Mouse (Mus musculus) liver, embryonic 12.5 days (tissue): ENCODE measurements at regions not wholly inside any gene's neighbourhood (a gene's known extent, or its start where the extent isn't known, plus 50 kb on each side); places are given as distances from the start of the nearest gene placed in this dataset.

Source experiments
- ATAC-seq: fragments of 200-750 bp; cut with Nextera tagmentation; 2 replicates; pipeline ENCODE4 v1.8.0; 2017; ENCODE audit warnings: moderate number of reproducible peaks, mild to moderate bottlenecking, moderate library complexity
- H3K27ac ChIP-seq: fragments of 300-500 bp; sonication (generic); 2 replicates; pipeline ENCODE4 v1.5.1; 2016; ENCODE audit warnings: mild to moderate bottlenecking
- H3K27me3 ChIP-seq: fragments of 300-500 bp; sonication (generic); replicated peaks from 2 replicates; pipeline ENCODE4 v1.6.1; 2016; ENCODE audit warnings: mild to moderate bottlenecking, moderate library complexity
- H3K36me3 ChIP-seq: fragments of 300-500 bp; sonication (generic); 2 replicates; pipeline ENCODE4 v1.6.1; 2016; ENCODE audit warnings: mild to moderate bottlenecking, moderate library complexity
- H3K4me1 ChIP-seq: fragments of 300-500 bp; sonication (generic); 2 replicates; pipeline ENCODE4 v1.6.1; 2016
- H3K4me2 ChIP-seq: fragments of 300-500 bp; sonication (generic); 2 replicates; pipeline ENCODE4 v1.6.1; 2016; ENCODE audit warnings: mild to moderate bottlenecking, moderate library complexity
- H3K4me3 ChIP-seq: fragments of 300-500 bp; sonication (generic); 2 replicates; pipeline ENCODE4 v1.5.1; 2016; ENCODE audit warnings: mild to moderate bottlenecking, moderate library complexity
- H3K9ac ChIP-seq: fragments of 300-500 bp; sonication (generic); 2 replicates; pipeline ENCODE4 v1.6.1; 2016; ENCODE audit warnings: mild to moderate bottlenecking, moderate library complexity
- H3K9me3 ChIP-seq: fragments of 300-500 bp; sonication (generic); replicated peaks from 2 replicates; pipeline ENCODE4 v1.6.1; 2016; ENCODE audit warnings: mild to moderate bottlenecking, moderate library complexity
- WGBS: fragments of 180-500 bp; shearing (Covaris S2); methylation state at CpG from one replicate; pipeline ENCODE4 v1.1.7; 2016; ENCODE audit not compliant: insufficient replicate concordance; 5-methylcytosine and 5-hydroxymethylcytosine counted together

- H3K4me1 ChIP-seq: no peaks in the 10 kb centered on the region
- no peaks in the 10 kb centered on the region for H3K27me3 ChIP-seq
- H3K27ac ChIP-seq: no peak overlapping the region
- 63% methylated on average over 2 of the region's 2 CpGs for WGBS
- H3K4me2 ChIP-seq: no peak overlapping the region
- no peak overlapping the region for H3K4me3 ChIP-seq
- no peak overlapping the region for H3K9ac ChIP-seq
- no peaks in the 10 kb centered on the region for H3K36me3 ChIP-seq
- H3K9me3 ChIP-seq: no peaks in the 10 kb centered on the region
- ATAC-seq: no peak
These were observed 1786.1 kb downstream of the 9330182O14Rik start for GRCm38 (mm10) chr15:41920270-41920669.

GRCm38 (mm10) chr15:41936697-41937096 lies 1802.5 kb downstream of the 9330182O14Rik start:
- Histone ChIP-seq H3K9me3 (0 out of 2 replicates have a peak, but pooled peaks cover 13% of the 10 kb centered on the region), H3K36me3 (no peaks in the 10 kb centered on the region), H3K4me2 (no peak overlapping the region), H3K4me1 (no peaks in the 10 kb centered on the region), H3K9ac (no peak overlapping the region), H3K4me3 (no peak overlapping the region), H3K27me3 (no peaks in the 10 kb centered on the region), H3K27ac (no peak overlapping the region)
- ATAC-seq: no peak
- WGBS: 45% methylated on average over 2 of the region's 2 CpGs

DNA sequence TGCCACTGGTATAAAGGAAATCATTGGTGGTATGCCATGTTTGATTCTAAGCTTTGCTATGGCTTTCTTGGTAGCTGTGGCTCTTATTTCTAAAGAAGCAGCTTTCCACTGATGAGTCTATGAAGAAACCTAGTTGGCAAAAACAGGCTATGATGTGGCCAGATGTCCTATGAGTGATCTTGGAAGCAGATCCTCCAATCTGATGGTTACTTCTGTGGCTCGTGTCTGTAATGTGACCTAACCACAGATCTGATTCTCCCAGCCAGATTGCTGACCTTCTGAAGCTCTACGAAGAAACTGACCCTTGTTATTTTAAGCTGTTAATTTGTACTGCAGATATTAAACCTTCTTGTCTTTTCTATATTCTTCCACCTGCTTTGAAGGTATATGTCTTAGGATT lies 1811.1 kb downstream of the 9330182O14Rik start:
- Histone ChIP-seq H3K4me3 (no peak overlapping the region), H3K4me2 (no peak overlapping the region), H3K9ac (no peak overlapping the region), H3K9me3 (no peaks in the 10 kb centered on the region), H3K36me3 (no peaks in the 10 kb centered on the region), H3K4me1 (no peaks in the 10 kb centered on the region), H3K27me3 (no peaks in the 10 kb centered on the region), H3K27ac (no peak overlapping the region)
- ATAC-seq: no peak
- 55% methylated on average over 2 of the region's 2 CpGs for WGBS

- no peaks in the 10 kb centered on the region for H3K9me3 ChIP-seq
- H3K36me3 ChIP-seq: no peaks in the 10 kb centered on the region
- H3K4me3 ChIP-seq: no peak overlapping the region
- no peak for ATAC-seq
- H3K4me1 ChIP-seq: no peaks in the 10 kb centered on the region
- no peaks in the 10 kb centered on the region for H3K27me3 ChIP-seq
- H3K4me2 ChIP-seq: no peak overlapping the region
- H3K9ac ChIP-seq: no peak overlapping the region
- no peak overlapping the region for H3K27ac ChIP-seq
These were observed 1813.7 kb downstream of the 9330182O14Rik start for GRCm38 (mm10) chr15:41947888-41948287.

GRCm38 (mm10) chr15:41948347-41949093 lies 1814.4 kb downstream of the 9330182O14Rik start:
- Histone ChIP-seq H3K27me3 (no peaks in the 10 kb centered on the region), H3K4me2 (no peak overlapping the region), H3K36me3 (no peaks in the 10 kb centered on the region), H3K9ac (no peak overlapping the region), H3K9me3 (no peaks in the 10 kb centered on the region), H3K4me1 (no peaks in the 10 kb centered on the region), H3K27ac (no peak overlapping the region), H3K4me3 (no peak overlapping the region)
- 37% methylated on average over 4 of the region's 4 CpGs for WGBS
- ATAC-seq: 0 out of 2 replicates have a peak, but pooled peaks have one; percentile 51

GRCm38 (mm10) chr15:41949094-41949461 lies 1814.9 kb downstream of the 9330182O14Rik start:
- WGBS: 49% methylated on average over 6 of the region's 6 CpGs
- no peak overlapping the region for H3K4me3 ChIP-seq
- ATAC-seq: peak; percentile 35; the same call in 1 of the 2 replicates
- H3K36me3 ChIP-seq: no peaks in the 10 kb centered on the region
- no peaks in the 10 kb centered on the region for H3K4me1 ChIP-seq
- no peaks in the 10 kb centered on the region for H3K9me3 ChIP-seq
- no peak overlapping the region for H3K9ac ChIP-seq
- no peaks in the 10 kb centered on the region for H3K27me3 ChIP-seq
- H3K27ac ChIP-seq: no peak overlapping the region
- H3K4me2 ChIP-seq: no peak overlapping the region

DNA sequence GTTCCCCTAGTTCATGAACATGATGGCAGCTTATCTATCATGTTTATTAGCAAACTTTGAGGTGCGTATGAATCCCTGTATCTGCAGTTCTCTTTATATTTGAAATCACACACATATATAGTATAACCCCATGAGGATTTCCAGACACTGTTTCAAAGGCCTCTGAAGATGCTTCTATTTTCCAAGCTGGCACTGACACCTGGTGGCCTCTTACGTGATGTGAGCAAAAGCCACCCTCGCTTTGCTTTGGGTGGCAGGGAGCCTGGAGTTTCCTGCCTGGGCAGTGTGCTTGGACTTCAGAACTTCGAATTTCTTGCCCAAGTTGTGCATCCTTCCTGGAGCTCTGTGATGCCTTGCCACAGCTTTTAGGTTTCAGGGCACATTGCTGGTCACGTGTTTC lies 1817.1 kb downstream of the 9330182O14Rik start:
- no peak overlapping the region for H3K27ac ChIP-seq
- H3K4me1 ChIP-seq: no peaks in the 10 kb centered on the region
- H3K4me2 ChIP-seq: no peak overlapping the region
- WGBS: 53% methylated on average over 5 of the region's 5 CpGs
- H3K9ac ChIP-seq: no peak overlapping the region
- no peak for ATAC-seq
- no peaks in the 10 kb centered on the region for H3K36me3 ChIP-seq
- H3K27me3 ChIP-seq: no peaks in the 10 kb centered on the region
- H3K9me3 ChIP-seq: no peaks in the 10 kb centered on the region
- H3K4me3 ChIP-seq: no peak overlapping the region

DNA sequence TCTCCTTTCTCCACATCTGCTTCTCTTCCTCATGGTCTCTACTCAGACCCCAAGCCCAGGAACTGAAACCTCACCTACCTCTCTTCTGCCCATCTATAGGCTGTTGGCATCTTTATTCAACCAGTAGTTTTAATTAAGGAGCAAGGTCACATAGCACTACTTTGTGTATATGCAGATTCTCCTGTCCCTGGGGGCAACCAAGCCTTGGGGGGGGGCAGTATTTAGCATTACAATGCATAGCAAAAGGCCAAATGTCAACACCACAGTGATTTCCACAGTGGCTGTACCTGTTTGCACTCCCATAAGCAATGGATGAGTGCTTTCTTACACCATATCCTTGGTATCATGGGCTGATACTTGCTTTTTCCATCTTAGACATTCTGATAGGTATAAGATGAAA lies 1826.4 kb downstream of the 9330182O14Rik start:
- Histone ChIP-seq H3K4me3 (no peak overlapping the region), H3K27me3 (no peaks in the 10 kb centered on the region), H3K27ac (no peak overlapping the region), H3K4me2 (no peak overlapping the region), H3K9ac (no peak overlapping the region), H3K9me3 (no peaks in the 10 kb centered on the region), H3K4me1 (no peaks in the 10 kb centered on the region), H3K36me3 (no peaks in the 10 kb centered on the region)
- no peak for ATAC-seq

- H3K9ac ChIP-seq: no peak overlapping the region
- H3K9me3 ChIP-seq: no peaks in the 10 kb centered on the region
- 46% methylated on average over 6 of the region's 6 CpGs for WGBS
- H3K36me3 ChIP-seq: no peaks in the 10 kb centered on the region
- no peaks in the 10 kb centered on the region for H3K4me1 ChIP-seq
- no peak for ATAC-seq
- H3K4me3 ChIP-seq: no peak overlapping the region
- H3K27me3 ChIP-seq: no peaks in the 10 kb centered on the region
- no peak overlapping the region for H3K27ac ChIP-seq
- no peak overlapping the region for H3K4me2 ChIP-seq
These were observed 1836.7 kb downstream of the 9330182O14Rik start for GRCm38 (mm10) chr15:41970877-41971276.

DNA sequence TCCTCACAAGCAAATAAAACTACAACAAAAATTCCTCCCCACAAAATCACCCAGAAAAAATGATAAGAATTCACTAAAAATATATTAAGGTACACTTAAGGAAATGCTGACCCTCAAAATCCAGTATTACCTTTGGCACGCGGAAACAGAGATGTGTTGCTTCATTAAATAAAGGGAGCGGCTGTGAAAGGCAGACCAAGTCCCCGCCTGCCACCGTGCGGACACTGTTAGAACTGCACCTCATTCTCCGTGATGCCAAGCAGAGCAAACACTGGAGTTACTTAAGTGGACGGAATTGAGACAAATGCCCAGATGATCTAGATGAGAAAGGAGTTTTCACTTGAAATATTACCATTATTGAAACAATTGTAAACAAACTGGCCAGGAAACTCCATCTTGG lies 1839.1 kb downstream of the 9330182O14Rik start:
- H3K9ac ChIP-seq: no peak overlapping the region
- ATAC-seq: no peak
- H3K9me3 ChIP-seq: no peaks in the 10 kb centered on the region
- no peaks in the 10 kb centered on the region for H3K36me3 ChIP-seq
- no peak overlapping the region for H3K4me3 ChIP-seq
- H3K4me1 ChIP-seq: no peaks in the 10 kb centered on the region
- no peak overlapping the region for H3K27ac ChIP-seq
- H3K4me2 ChIP-seq: no peak overlapping the region
- WGBS: 6% methylated on average over 8 of the region's 8 CpGs
- no peaks in the 10 kb centered on the region for H3K27me3 ChIP-seq

GRCm38 (mm10) chr15:41977196-41977595 lies 1843.0 kb downstream of the 9330182O14Rik start:
- WGBS: 72% methylated on average over 2 of the region's 2 CpGs
- H3K27me3 ChIP-seq: no peaks in the 10 kb centered on the region
- H3K9me3 ChIP-seq: no peaks in the 10 kb centered on the region
- no peaks in the 10 kb centered on the region for H3K4me1 ChIP-seq
- H3K4me2 ChIP-seq: no peak overlapping the region
- no peak overlapping the region for H3K9ac ChIP-seq
- no peak overlapping the region for H3K4me3 ChIP-seq
- H3K27ac ChIP-seq: no peak overlapping the region
- no peaks in the 10 kb centered on the region for H3K36me3 ChIP-seq
- ATAC-seq: no peak

DNA sequence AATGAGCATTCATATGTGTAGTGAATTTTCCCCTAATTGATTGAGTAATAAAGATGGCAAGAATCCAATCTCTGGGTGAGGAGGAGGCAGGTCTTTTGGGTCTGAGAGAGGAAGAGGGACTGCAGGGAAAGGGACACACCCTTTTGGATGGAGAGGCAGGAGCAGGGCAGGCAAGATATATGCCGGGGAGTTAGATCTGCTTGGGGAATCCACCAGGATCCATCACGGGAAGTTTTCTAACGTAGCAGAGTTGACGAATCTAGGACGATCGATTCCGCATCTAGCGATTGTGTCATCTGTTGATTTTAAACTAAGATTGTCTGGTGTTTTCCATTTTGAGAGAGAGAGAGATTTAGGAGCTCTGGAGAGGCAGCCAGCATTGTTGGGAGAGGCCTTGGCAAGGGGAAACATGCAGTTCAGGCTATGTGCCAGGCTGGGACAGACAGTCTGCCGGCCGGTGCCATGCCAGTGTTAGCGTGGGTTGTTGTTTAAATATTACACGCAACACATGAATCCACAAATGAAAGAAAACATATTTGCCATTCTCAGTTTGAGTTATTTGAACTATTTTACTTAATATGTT lies 1843.6 kb downstream of the 9330182O14Rik start:
- no peaks in the 10 kb centered on the region for H3K4me1 ChIP-seq
- no peak overlapping the region for H3K27ac ChIP-seq
- H3K4me3 ChIP-seq: no peak overlapping the region
- H3K9me3 ChIP-seq: no peaks in the 10 kb centered on the region
- no peaks in the 10 kb centered on the region for H3K27me3 ChIP-seq
- ATAC-seq: no peak
- H3K36me3 ChIP-seq: no peaks in the 10 kb centered on the region
- H3K9ac ChIP-seq: no peak overlapping the region
- 86% methylated on average over 12 of the region's 12 CpGs for WGBS
- no peak overlapping the region for H3K4me2 ChIP-seq

DNA sequence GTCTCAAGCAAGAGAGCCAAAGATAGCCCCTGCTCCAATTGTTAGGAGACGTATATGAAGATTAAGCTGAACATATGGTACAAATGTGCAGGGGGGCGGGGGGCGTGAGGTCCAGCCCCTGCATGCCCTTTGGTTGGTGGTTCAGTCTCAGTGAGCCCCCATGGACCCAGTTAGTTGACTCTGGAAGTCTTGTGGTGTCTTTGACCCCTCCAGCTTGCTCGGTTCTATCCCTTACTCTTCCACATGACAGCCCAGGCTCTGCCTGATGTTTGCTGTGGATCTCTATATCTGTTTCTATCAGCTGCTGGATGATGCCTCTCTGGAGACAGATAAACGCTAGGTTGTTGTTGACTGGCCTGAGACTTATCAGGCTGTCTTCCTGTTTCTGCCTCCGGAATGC lies 1849.1 kb downstream of the 9330182O14Rik start:
- no peak overlapping the region for H3K4me3 ChIP-seq
- ATAC-seq: no peak
- no peaks in the 10 kb centered on the region for H3K36me3 ChIP-seq
- H3K4me1 ChIP-seq: no peaks in the 10 kb centered on the region
- no peaks in the 10 kb centered on the region for H3K27me3 ChIP-seq
- H3K4me2 ChIP-seq: no peak overlapping the region
- WGBS: 42% methylated on average over 6 of the region's 6 CpGs
- H3K9me3 ChIP-seq: no peaks in the 10 kb centered on the region
- no peak overlapping the region for H3K9ac ChIP-seq
- H3K27ac ChIP-seq: no peak overlapping the region
